Mouse (Mus musculus): Measurements from ENCODE around the gene Gm42688.

- TF ChIP-seq NANOG (IDR thresholded peaks at IDR 0.05; ENCODE audit: borderline replicate concordance, low read length) (no peak), CTCF (conservative IDR thresholded peaks at IDR 0.05; ENCODE audit: low read length) (no peak), POU5F1 (IDR thresholded peaks at IDR 0.05; ENCODE audit: borderline replicate concordance, low read length) (no peak)
Observed at GRCm38 (mm10) chr6:83083497-83083896, 17.9 kb upstream of the Gm42688 start.
